In the genomic region with DNA sequence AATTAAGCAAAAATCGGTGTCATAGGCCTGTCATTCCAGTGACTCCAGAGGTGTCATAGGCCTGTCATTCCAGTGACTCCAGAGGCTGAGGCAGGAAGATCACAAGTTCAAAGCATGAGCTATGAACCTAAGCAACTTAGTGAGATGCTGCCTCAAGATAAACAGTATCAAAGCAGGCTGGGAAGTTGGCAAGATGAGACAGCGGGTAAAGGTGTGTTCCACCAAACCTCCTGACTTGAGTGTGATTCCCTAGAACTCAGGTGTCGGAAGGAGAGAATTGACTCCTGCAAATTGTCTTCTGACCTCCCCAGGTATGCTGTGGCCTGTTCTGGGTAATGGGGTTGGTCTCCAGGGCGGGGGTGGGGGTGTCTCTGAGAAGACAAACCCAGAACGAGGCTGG, we compare ENCODE assay signal across 8 mouse cellular contexts. TPM values are rescaled to one million over a fixed set of nuclear protein-coding genes. Genes with fewer than 3 reads are reported as not detected.
DNase-seq lines count a peak whose midpoint lies in the region; ATAC-seq and TF ChIP-seq lines count a peak whose summit lies in the region.

A gene (plus strand): TSS at position 130 of the 400 bp plus-strand sequence.

- peak; percentile 76 for DNase-seq in liver, adult 2 months (ENCODE audit: extremely low read depth, low read depth, low spot score)
- DNase-seq in liver = no peak
- DNase-seq in left cerebral cortex, adult 8-10 months (ENCODE audit: low spot score in 2 of 2) = no peak
- no peak for DNase-seq in B cell, adult 2 months
- no peak for DNase-seq in right cerebral cortex, adult 2 months (ENCODE audit: low spot score in 2 of 2)

- TF ChIP-seq POLR2A in liver, adult 2 months (IDR thresholded peaks at IDR 0.05; ENCODE audit: extremely low read depth, insufficient read depth, low read length) = no peak
- TF ChIP-seq POLR2A in myocyte (IDR thresholded peaks at IDR 0.05; ENCODE audit: insufficient read length, low read depth) = no peak

- no peak within 1 kb of the TSS for H3ac ChIP-seq in myocyte (ENCODE audit: control insufficient read depth, insufficient read length)

- H3K9me3 ChIP-seq in heart, embryonic 12.5 days (replicated peaks) = no peaks in the 10 kb centered on the region

- ATAC-seq in common myeloid progenitor, adult 5-6 weeks (replicated peaks; ENCODE audit: low read depth, poor library complexity, severe bottlenecking) = no peak
- ATAC-seq in heart, embryonic 12.5 days (ENCODE audit: insufficient number of reproducible peaks, low FRiP score) = no peak

- H3K4me2 ChIP-seq in heart, embryonic 12.5 days = no peak within 1 kb of the TSS
- H3K4me2 ChIP-seq in myocyte (ENCODE audit: low read depth) = peak within 1 kb of the TSS; percentile 48

- H3K4me3 ChIP-seq in liver, adult 2 months (ENCODE audit: insufficient read depth, low read depth, low read length) = no peak within 1 kb of the TSS
- no peak within 1 kb of the TSS for H3K4me3 ChIP-seq in heart, embryonic 12.5 days
- H3K4me3 ChIP-seq in myocyte = no peak within 1 kb of the TSS

- no peaks in the 10 kb centered on the region for H3K79me2 ChIP-seq in liver, adult 2 months (ENCODE audit: control insufficient read depth, insufficient read depth, low read length)
- no peaks in the 10 kb centered on the region for H3K79me2 ChIP-seq in myocyte (ENCODE audit: control insufficient read depth, insufficient read depth)

- no peaks in the 10 kb centered on the region for H3K27me3 ChIP-seq in liver, adult 2 months (ENCODE audit: control insufficient read depth, insufficient read depth, low read length)
- no peaks in the 10 kb centered on the region for H3K27me3 ChIP-seq in heart, embryonic 12.5 days (replicated peaks)
- no peaks in the 10 kb centered on the region for H3K27me3 ChIP-seq in myocyte (ENCODE audit: control insufficient read depth, insufficient read depth, insufficient read length)

- peaks cover 11% of the 10 kb centered on the region; the same call in 1 of the 2 replicates for H3K4me1 ChIP-seq in liver, adult 2 months (ENCODE audit: control insufficient read depth, insufficient read depth, low read length)
- H3K4me1 ChIP-seq in heart, embryonic 12.5 days (replicated peaks) = peaks cover 6% of the 10 kb centered on the region; the same call in 1 of the 2 replicates

- TF ChIP-seq CTCF in liver, adult 2 months (IDR thresholded peaks at IDR 0.05; ENCODE audit: low read depth, low read length) = no peak

- WGBS in liver, adult 2 months = 37% methylated on average over 5 of the region's 5 CpGs
- 83% methylated on average over 5 of the region's 5 CpGs for WGBS in heart, embryonic 12.5 days

- peaks cover 37% of the 10 kb centered on the region for H3K36me3 ChIP-seq in liver, adult 2 months (ENCODE audit: control insufficient read depth, insufficient read depth, low read length)
- H3K36me3 ChIP-seq in heart, embryonic 12.5 days = peaks cover 25% of the 10 kb centered on the region
- peaks cover 4% of the 10 kb centered on the region for H3K36me3 ChIP-seq in myocyte (ENCODE audit: control insufficient read depth, insufficient read depth)

- no peak within 1 kb of the TSS for H3K9ac ChIP-seq in liver, adult 2 months (ENCODE audit: low read depth, low read length)
- H3K9ac ChIP-seq in heart, embryonic 12.5 days = no peak within 1 kb of the TSS

- H3K27ac ChIP-seq in liver, adult 2 months (replicated peaks; ENCODE audit: insufficient read depth, low read depth, low read length) = peak within 1 kb of the TSS; percentile 15
- no peak within 1 kb of the TSS for H3K27ac ChIP-seq in heart, embryonic 12.5 days (ENCODE audit: poor library complexity, severe bottlenecking)

TF ChIP-seq in myocyte, 11 proteins besides CTCF, POLR2A, EP300 and RAD21:
- TF ChIP-seq SRF (IDR thresholded peaks at IDR 0.05; ENCODE audit: control insufficient read depth, insufficient read length, low read depth) (no peak), USF1 (IDR thresholded peaks at IDR 0.05; ENCODE audit: low read depth) (no peak), MYOG (IDR thresholded peaks at IDR 0.05; ENCODE audit: control insufficient read depth in 1 of 3, insufficient read depth in 1 of 3, insufficient read length in 2 of 3, low read depth in 2 of 3) (no peak), MAX (IDR thresholded peaks at IDR 0.05; ENCODE audit: low read depth) (no peak), TCF3 (IDR thresholded peaks at IDR 0.05; ENCODE audit: insufficient read length, low read depth) (no peak), REST (IDR thresholded peaks at IDR 0.05; ENCODE audit: insufficient read depth, insufficient read length) (no peak), E2F4 (IDR thresholded peaks at IDR 0.05; ENCODE audit: insufficient read depth) (no peak), MYOD1 (IDR thresholded peaks at IDR 0.05; ENCODE audit: control insufficient read depth in 1 of 3, insufficient read length in 2 of 3, low read depth in 2 of 3) (no peak), TCF12 (IDR thresholded peaks at IDR 0.05; ENCODE audit: insufficient read depth, poor library complexity, severe bottlenecking) (no peak), CEBPB (IDR thresholded peaks at IDR 0.05; ENCODE audit: insufficient read depth, poor library complexity, severe bottlenecking) (no peak), POLR2AphosphoS2 (IDR thresholded peaks at IDR 0.05; ENCODE audit: insufficient read length, low read depth) (no peak)

RNA-seq across cellular contexts. Expression of the gene that starts here (rescaled TPM):
- 29.8 and 39.8 TPM in 2 replicates for total RNA-seq in liver, adult 2 months (2014; rRNA removed)
- 26.4 and 28.5 TPM in 2 replicates for polyA plus RNA-seq in liver, adult 2 months (2012; rRNA removed)
- total RNA-seq in common myeloid progenitor, adult 5-6 weeks (2017) = 27.1 and 44.4 TPM in 2 replicates
- polyA plus RNA-seq in heart, embryonic 12.5 days (2016; fragmentation: Nextera tagmentation; extraction: Ambion mirVana) = 58.5 and 58.6 TPM in 2 replicates
- total RNA-seq in left cerebral cortex, adult 8-10 months (2022) = 10 to 100 TPM; 24.3 to 36.7 (median 27.7) TPM
- polyA plus RNA-seq in myocyte (2012; fragmentation: generic; extraction: Trizol) = 30.6 TPM
